Mouse (Mus musculus): ENCODE measurements around the gene Rhoj. TPM values are rescaled to one million over a fixed set of nuclear protein-coding genes. Genes with fewer than 3 reads are reported as not detected.
"Not testable (repeated sequence)": the region's sequence is repeated elsewhere in the genome, so short reads cannot be mapped to it uniquely, and the experiment has no call there.

Rhoj gene
- total and polyA plus RNA-seq, 2 experiments from 2014 or later, result 13.3 to 17.5 TPM

DNA sequence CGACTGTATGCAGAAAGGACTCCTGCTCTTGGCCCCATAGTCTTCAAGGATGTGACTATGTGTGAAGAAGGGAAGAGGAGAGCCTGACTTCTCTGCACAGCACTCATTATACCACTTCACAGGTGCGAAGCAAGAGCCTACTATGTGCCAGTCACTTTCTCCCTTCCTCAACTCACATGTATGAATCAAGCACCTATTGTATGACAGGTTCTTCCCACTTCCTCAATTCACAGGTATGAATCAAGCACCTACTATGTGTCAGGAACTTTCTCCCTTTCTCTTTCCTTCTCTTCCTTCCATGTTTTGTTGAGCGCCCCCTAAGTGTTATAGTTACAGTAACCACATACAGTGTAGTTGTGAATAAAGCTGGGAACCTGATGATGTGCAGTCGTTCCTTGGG lies 116.7 kb downstream of the Rhoj start:
- Histone ChIP-seq H3K9ac (replicated peaks; ENCODE audit: low read length, poor library complexity, severe bottlenecking) (no peak overlapping the region), H3K4me2 (ENCODE audit: low read depth, low read length, poor library complexity, severe bottlenecking) (no peak overlapping the region), H3K9me3 (ENCODE audit: low read length) (no peaks in the 10 kb centered on the region), H3K36me3 (ENCODE audit: insufficient read depth, low read length) (no peaks in the 10 kb centered on the region), H3K4me1 (ENCODE audit: insufficient read depth, low read length) (no peaks in the 10 kb centered on the region), H3K27me3 (ENCODE audit: insufficient read depth, low read length) (no peaks in the 10 kb centered on the region), H3K27ac (ENCODE audit: low read depth, low read length) (peak overlapping the region; percentile 38; the same call in 1 of the 2 replicates), H3K4me3 (ENCODE audit: low read depth, low read length) (no peak overlapping the region)
- DNase-seq (ENCODE audit: low spot score) (no peak), ATAC-seq (ENCODE audit: low FRiP score) (no peak)
- TF ChIP-seq CTCF (IDR thresholded peaks at IDR 0.05), result no peak
- WGBS, result 91% methylated on average over 4 of the region's 4 CpGs

DNA sequence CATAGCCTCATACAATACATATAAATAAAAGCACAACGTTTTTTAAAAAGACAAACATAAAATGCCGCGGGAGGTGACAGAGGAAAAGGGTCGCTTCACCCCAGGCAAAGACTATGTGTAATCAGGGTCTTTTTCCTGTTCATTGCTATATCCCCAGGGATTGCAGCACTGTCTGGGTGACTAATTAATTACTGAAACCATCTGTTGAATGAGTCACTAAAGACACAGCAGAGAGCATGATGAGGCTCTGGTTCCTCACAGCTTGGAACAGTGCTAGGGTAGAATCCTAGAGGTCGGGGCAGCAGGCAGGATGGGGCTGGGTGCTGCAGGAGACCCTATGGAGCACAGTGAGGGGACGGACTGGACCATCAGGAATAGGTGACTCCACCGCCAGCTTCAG lies 117.8 kb downstream of the Rhoj start:
- Histone ChIP-seq H3K4me1 (ENCODE audit: insufficient read depth, low read length) (no peaks in the 10 kb centered on the region), H3K9me3 (ENCODE audit: low read length) (no peaks in the 10 kb centered on the region), H3K27ac (ENCODE audit: low read depth, low read length) (no peak overlapping the region), H3K27me3 (ENCODE audit: insufficient read depth, low read length) (no peaks in the 10 kb centered on the region), H3K36me3 (ENCODE audit: insufficient read depth, low read length) (no peaks in the 10 kb centered on the region), H3K9ac (replicated peaks; ENCODE audit: low read length, poor library complexity, severe bottlenecking) (no peak overlapping the region), H3K4me2 (ENCODE audit: low read depth, low read length, poor library complexity, severe bottlenecking) (no peak overlapping the region), H3K4me3 (ENCODE audit: low read depth, low read length) (no peak overlapping the region)
- ATAC-seq (ENCODE audit: low FRiP score), result no peak
- DNase-seq (ENCODE audit: low spot score), result no peak
- TF ChIP-seq CTCF (IDR thresholded peaks at IDR 0.05), result no peak
- 86% methylated on average over 7 of the region's 7 CpGs for WGBS

DNA sequence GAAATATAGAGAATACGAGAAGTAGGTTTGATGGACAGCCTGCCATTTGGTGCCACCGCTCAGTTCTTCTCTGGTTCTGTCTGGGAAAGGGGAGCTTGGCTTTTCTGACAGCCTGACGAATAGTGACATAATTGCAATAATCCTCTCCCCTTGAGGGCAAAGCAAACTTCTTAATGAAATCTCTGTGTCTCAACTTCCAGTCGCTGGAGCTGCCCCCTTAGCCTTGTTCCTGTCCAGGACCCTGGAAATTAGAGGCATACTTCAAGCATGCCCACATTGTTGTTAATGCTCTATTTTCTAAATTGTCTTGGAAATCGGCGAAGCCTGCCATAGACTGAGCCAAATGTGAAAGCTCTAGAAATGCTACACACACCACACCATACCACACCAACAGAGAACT lies 120.6 kb downstream of the Rhoj start:
- Histone ChIP-seq H3K4me2 (ENCODE audit: low read depth, low read length, poor library complexity, severe bottlenecking) (no peak overlapping the region), H3K36me3 (ENCODE audit: insufficient read depth, low read length) (no peaks in the 10 kb centered on the region), H3K4me1 (ENCODE audit: insufficient read depth, low read length) (no peaks in the 10 kb centered on the region), H3K9me3 (ENCODE audit: low read length) (no peaks in the 10 kb centered on the region), H3K27ac (ENCODE audit: low read depth, low read length) (no peak overlapping the region), H3K27me3 (ENCODE audit: insufficient read depth, low read length) (no peaks in the 10 kb centered on the region), H3K9ac (replicated peaks; ENCODE audit: low read length, poor library complexity, severe bottlenecking) (no peak overlapping the region), H3K4me3 (ENCODE audit: low read depth, low read length) (no peak overlapping the region)
- TF ChIP-seq CTCF (IDR thresholded peaks at IDR 0.05), result no peak
- WGBS, result 81% methylated on average over 6 of the region's 6 CpGs
- DNase-seq (ENCODE audit: low spot score) (no peak), ATAC-seq (ENCODE audit: low FRiP score) (no peak)

DNA sequence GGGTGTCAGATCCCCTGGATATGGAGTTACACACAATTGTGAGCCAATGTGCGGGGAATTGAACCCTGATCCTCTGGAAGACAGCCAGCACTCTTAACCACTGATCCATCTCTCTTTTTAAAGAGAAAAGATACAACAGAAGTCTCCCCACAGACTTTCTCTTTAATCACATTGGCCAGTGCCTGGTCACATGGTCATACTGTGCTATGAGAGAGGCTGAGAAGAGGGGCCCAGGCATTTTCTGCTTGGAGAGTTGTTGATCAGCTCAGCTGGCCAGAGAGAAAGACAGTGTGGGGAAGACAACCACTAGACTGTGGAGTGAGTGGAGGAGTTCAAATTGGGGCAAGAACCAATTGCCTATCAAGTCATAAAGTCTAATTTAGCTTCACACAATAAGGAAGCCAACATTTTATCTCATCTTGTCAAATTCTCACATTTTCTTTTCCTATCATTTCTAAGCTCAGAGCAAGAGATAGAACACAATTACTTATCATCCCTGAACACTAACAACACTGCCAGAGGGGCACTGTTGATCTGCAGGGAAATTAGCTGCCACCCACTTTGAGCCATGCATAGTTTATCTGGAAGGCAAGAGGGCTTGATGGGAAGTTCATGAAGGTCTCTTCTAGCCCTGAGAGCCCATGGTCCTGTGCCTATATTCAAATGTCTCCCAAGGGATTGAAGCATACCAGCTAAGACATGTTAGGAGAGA lies 121.7 kb downstream of the Rhoj start:
- H3K36me3 ChIP-seq (ENCODE audit: insufficient read depth, low read length), result no peaks in the 10 kb centered on the region
- TF ChIP-seq CTCF (IDR thresholded peaks at IDR 0.05), result no peak
- H3K9ac ChIP-seq (replicated peaks; ENCODE audit: low read length, poor library complexity, severe bottlenecking), result no peak overlapping the region
- no peaks in the 10 kb centered on the region for H3K27me3 ChIP-seq (ENCODE audit: insufficient read depth, low read length)
- DNase-seq (ENCODE audit: low spot score) (no peak), ATAC-seq (ENCODE audit: low FRiP score) (no peak)
- H3K9me3 ChIP-seq (ENCODE audit: low read length), result no peaks in the 10 kb centered on the region
- H3K27ac ChIP-seq (ENCODE audit: low read depth, low read length), result no peak overlapping the region
- no peak overlapping the region for H3K4me3 ChIP-seq (ENCODE audit: low read depth, low read length)
- no peak overlapping the region for H3K4me2 ChIP-seq (ENCODE audit: low read depth, low read length, poor library complexity, severe bottlenecking)
- WGBS, result 92% methylated on average over 1 of the region's 1 CpGs
- H3K4me1 ChIP-seq (ENCODE audit: insufficient read depth, low read length), result no peaks in the 10 kb centered on the region

DNA sequence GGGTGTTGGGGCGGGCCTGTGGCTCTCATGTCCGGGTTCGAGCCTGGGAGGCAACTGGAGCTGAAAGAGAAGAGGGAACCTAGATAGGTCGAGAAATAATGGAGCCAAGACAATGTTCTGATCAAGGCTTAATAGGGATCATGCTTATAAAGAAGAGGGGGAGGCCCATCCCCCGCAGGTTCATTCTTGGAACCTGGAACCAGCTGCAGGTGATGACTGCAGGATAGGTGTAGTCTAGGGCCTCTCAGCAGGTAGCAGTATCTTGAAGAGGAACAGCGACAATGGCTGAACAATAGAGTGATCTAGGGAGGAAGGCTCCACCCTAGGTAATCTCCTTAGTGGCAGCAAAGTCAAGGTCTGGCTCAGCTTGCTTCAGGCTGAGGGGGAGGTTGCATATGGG lies 124.3 kb downstream of the Rhoj start:
- H3K9me3 ChIP-seq (ENCODE audit: low read length); H3K4me1 ChIP-seq (ENCODE audit: insufficient read depth, low read length); H3K4me2 ChIP-seq (ENCODE audit: low read depth, low read length, poor library complexity, severe bottlenecking); H3K36me3 ChIP-seq (ENCODE audit: insufficient read depth, low read length); H3K4me3 ChIP-seq (ENCODE audit: low read depth, low read length); H3K9ac ChIP-seq (replicated peaks; ENCODE audit: low read length, poor library complexity, severe bottlenecking); H3K27me3 ChIP-seq (ENCODE audit: insufficient read depth, low read length); H3K27ac ChIP-seq (ENCODE audit: low read depth, low read length); ATAC-seq (ENCODE audit: low FRiP score); DNase-seq (ENCODE audit: low spot score): not testable (repeated sequence)
- 82% methylated on average over 6 of the region's 6 CpGs for WGBS

DNA sequence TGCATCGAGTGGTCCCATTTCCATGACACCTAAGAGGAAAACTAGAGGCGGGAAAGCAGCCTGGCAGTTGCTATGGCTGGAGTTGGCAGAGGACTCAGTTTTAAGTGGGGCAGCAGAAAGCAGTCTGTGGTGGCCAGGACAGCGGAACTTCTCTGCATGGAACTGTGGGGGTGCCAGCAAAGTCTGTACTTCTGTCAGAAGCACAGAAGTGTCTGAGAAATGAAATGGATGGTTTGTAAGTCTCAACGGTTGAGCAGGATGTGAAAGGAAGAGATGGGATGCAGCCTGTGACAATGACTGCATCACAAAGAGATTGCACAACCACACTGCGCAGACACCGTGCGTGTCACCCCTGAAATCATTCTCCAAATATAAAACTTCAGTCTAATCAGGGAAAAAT lies 138.1 kb downstream of the Rhoj start:
- Histone ChIP-seq H3K4me3 (ENCODE audit: low read depth, low read length) (no peak overlapping the region), H3K4me1 (ENCODE audit: insufficient read depth, low read length) (no peaks in the 10 kb centered on the region), H3K27me3 (ENCODE audit: insufficient read depth, low read length) (no peaks in the 10 kb centered on the region), H3K9ac (replicated peaks; ENCODE audit: low read length, poor library complexity, severe bottlenecking) (no peak overlapping the region), H3K9me3 (ENCODE audit: low read length) (no peaks in the 10 kb centered on the region), H3K27ac (ENCODE audit: low read depth, low read length) (no peak overlapping the region), H3K36me3 (ENCODE audit: insufficient read depth, low read length) (peaks cover 6% of the 10 kb centered on the region; the same call in 1 of the 2 replicates), H3K4me2 (ENCODE audit: low read depth, low read length, poor library complexity, severe bottlenecking) (no peak overlapping the region)
- no peak for DNase-seq (ENCODE audit: low spot score)
- no peak for TF ChIP-seq CTCF (IDR thresholded peaks at IDR 0.05)
- no peak for ATAC-seq (ENCODE audit: low FRiP score)
- WGBS, result 81% methylated on average over 7 of the region's 7 CpGs

All from midbrain, postnatal 0 days (tissue).